Mouse (Mus musculus): ENCODE measurements around the gene Epb42.

- no peak for TF ChIP-seq CTCF (IDR thresholded peaks at IDR 0.05; ENCODE audit: low read depth, low read length)
- no peak for TF ChIP-seq GATA1 (IDR thresholded peaks at IDR 0.05; ENCODE audit: borderline replicate concordance, low read length)
- TF ChIP-seq TAL1 (conservative IDR thresholded peaks at IDR 0.05; ENCODE audit: low read depth, low read length) = no peak
Observed at GRCm38 (mm10) chr2:121015507-121015906, 21.4 kb downstream of the Epb42 start.
